Mouse (Mus musculus) NIH3T3 (cell line): ENCODE results near the gene Cox6b2.

Experiments used
- DNase-seq: peaks from one replicate; pipeline ENCODE4 v3.0.0-alpha.2; 2012; ENCODE audit warnings: low read depth

The Cox6b2 gene

GRCm38 (mm10) chr7:4719276-4719675, 33.6 kb downstream of the Cox6b2 start:
- no peak for DNase-seq

- no peak for DNase-seq
Observed at GRCm38 (mm10) chr7:4716955-4717354, 35.9 kb downstream of the Cox6b2 start.

GRCm38 (mm10) chr7:4712594-4712993, 40.3 kb downstream of the Cox6b2 start:
- no peak for DNase-seq

- DNase-seq: peak; percentile 55
Observed at GRCm38 (mm10) chr7:4705098-4705497, 47.8 kb downstream of the Cox6b2 start.

GRCm38 (mm10) chr7:4703195-4703594, 49.7 kb downstream of the Cox6b2 start:
- DNase-seq: no peak

- no peak for DNase-seq
Observed at GRCm38 (mm10) chr7:4702334-4702733, 50.6 kb downstream of the Cox6b2 start.
